Mouse (Mus musculus) myocyte (in vitro differentiated cells): ENCODE results near the gene Slc47a1.

Experiments
- MYOD1 ChIP-seq, 3 experiments: IDR thresholded peaks; one replicate each; pipeline ENCODE4 v1.6.1; 2011; ENCODE audit warnings: control low read depth in 2 of 3, low read depth in 2 of 3, mild to moderate bottlenecking in 2 of 3, moderate library complexity in 1 of 3; ENCODE audit not compliant: insufficient read length in 2 of 3, control insufficient read depth in 1 of 3
- POLR2A ChIP-seq: IDR thresholded peaks from one replicate; pipeline ENCODE4 v1.6.1; 2011; ENCODE audit warnings: low read depth, mild to moderate bottlenecking, control low read depth, moderate library complexity; ENCODE audit not compliant: insufficient read length
- POLR2AphosphoS2 ChIP-seq: IDR thresholded peaks from one replicate; pipeline ENCODE4 v1.6.1; 2011; ENCODE audit warnings: low read depth, control low read depth; ENCODE audit not compliant: insufficient read length
- REST ChIP-seq: IDR thresholded peaks from one replicate; pipeline ENCODE4 v1.6.1; 2011; ENCODE audit warnings: mild to moderate bottlenecking, control low read depth, moderate library complexity; ENCODE audit not compliant: insufficient read depth, insufficient read length
- TCF12 ChIP-seq: IDR thresholded peaks from one replicate; pipeline ENCODE4 v1.6.1; 2011; ENCODE audit warnings: mild to moderate bottlenecking, control low read depth; ENCODE audit not compliant: poor library complexity, insufficient read depth, severe bottlenecking
- USF1 ChIP-seq: IDR thresholded peaks from one replicate; pipeline ENCODE4 v1.6.1; 2011; ENCODE audit warnings: low read depth, mild to moderate bottlenecking, control low read depth, moderate library complexity

DNA sequence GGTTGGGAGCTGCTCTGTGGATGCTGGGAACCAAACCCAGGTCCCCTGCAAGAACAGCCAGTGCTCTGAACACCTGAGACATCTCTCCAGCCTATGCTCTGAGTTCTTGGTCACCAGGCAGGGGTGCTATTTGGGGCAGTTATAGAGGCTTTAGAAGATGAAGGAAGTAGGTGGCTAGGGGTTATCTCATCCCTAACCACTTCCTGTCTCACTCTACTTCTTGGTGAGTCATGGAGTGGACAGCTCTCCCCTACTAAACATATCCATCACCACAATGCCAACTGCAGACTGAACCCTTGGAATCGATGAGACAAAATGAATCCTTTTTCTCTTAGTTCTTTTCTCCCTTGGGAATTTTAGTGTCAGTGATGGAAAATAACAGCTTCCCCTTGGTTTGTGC, 3.1 kb upstream of the Slc47a1 start:
- TF ChIP-seq POLR2A (no peak), POLR2AphosphoS2 (no peak), USF1 (no peak), REST (no peak), TCF12 (no peak), MYOD1 (IDR thresholded peaks at IDR 0.05; ENCODE audit: control insufficient read depth in 1 of 3, insufficient read length in 2 of 3, low read depth in 2 of 3) (no peak)
